Mouse (Mus musculus): ENCODE data around the gene Zfp143.

- TF ChIP-seq SIN3A (IDR thresholded peaks at IDR 0.05; ENCODE audit: low read length) (no peak), GABPA (IDR thresholded peaks at IDR 0.05; ENCODE audit: insufficient replicate concordance, low read depth, low read length) (no peak), MYC (IDR thresholded peaks at IDR 0.05; ENCODE audit: low read depth, low read length) (no peak), MEF2A (IDR thresholded peaks at IDR 0.05; ENCODE audit: borderline replicate concordance, low read depth, low read length) (no peak), POLR2A (IDR thresholded peaks at IDR 0.05; ENCODE audit: low read depth, low read length) (no peak), CTCF (conservative IDR thresholded peaks at IDR 0.05 in 1 of 2, IDR thresholded peaks at IDR 0.05 in 1 of 2; ENCODE audit: low read depth in 2 of 2, low read length in 2 of 2) (no peak), MXI1 (IDR thresholded peaks at IDR 0.05; ENCODE audit: low read depth, low read length) (no peak), HCFC1 (IDR thresholded peaks at IDR 0.05; ENCODE audit: low read depth, low read length) (no peak), IRF4 (IDR thresholded peaks at IDR 0.05; ENCODE audit: low read depth, low read length) (no peak)
Measured at GRCm38 (mm10) chr7:110118448-110118847, 57.4 kb downstream of the Zfp143 start.

All from CH12.LX (cell line).